Mouse (Mus musculus): ENCODE results near the gene Trio. TPM values are rescaled to one million over a fixed set of nuclear protein-coding genes. Genes with fewer than 3 reads are reported as not detected.
"Not testable (repeated sequence)": the region's sequence is repeated elsewhere in the genome, so short reads cannot be mapped to it uniquely, and the experiment has no call there.

Trio gene
- polyA plus RNA-seq, 1 experiment from 2014 or later = 8.8 TPM

GRCm38 (mm10) chr15:27840579-27840978 lies 185.1 kb downstream of the Trio start:
- no peak for DNase-seq (ENCODE audit: low spot score)
- H3K36me3 ChIP-seq (ENCODE audit: control insufficient read depth, insufficient read depth, low read length) = peaks cover 16% of the 10 kb centered on the region

GRCm38 (mm10) chr15:27840125-27840524 lies 185.5 kb downstream of the Trio start:
- ATAC-seq (ENCODE audit: low FRiP score, low TSS enrichment) = no peak
- 58% methylated on average over 6 of the region's 6 CpGs for WGBS
- Histone ChIP-seq H3K9ac (ENCODE audit: low read length) (no peak overlapping the region), H3K4me1 (replicated peaks; ENCODE audit: control insufficient read depth, insufficient read depth) (no peaks in the 10 kb centered on the region), H3K4me2 (replicated peaks; ENCODE audit: low read depth) (no peak overlapping the region), H3K9me3 (ENCODE audit: control insufficient read depth, low read length) (no peaks in the 10 kb centered on the region), H3K27ac (replicated peaks) (no peak overlapping the region), H3K36me3 (ENCODE audit: control insufficient read depth, insufficient read depth, low read length) (peaks cover 16% of the 10 kb centered on the region), H3K27me3 (ENCODE audit: control insufficient read depth, insufficient read depth, low read length) (no peaks in the 10 kb centered on the region), H3K4me3 (ENCODE audit: low read depth, low read length) (no peak overlapping the region)
- no peak for TF ChIP-seq CTCF (IDR thresholded peaks at IDR 0.05; ENCODE audit: low read depth)
- TF ChIP-seq EP300 (optimal IDR thresholded peaks at IDR 0.05) = no peak
- no peak for DNase-seq (ENCODE audit: low spot score)

More at GRCm38 (mm10) chr15:27840579-27840978, 185.1 kb downstream of the Trio start:
- Histone ChIP-seq H3K9ac (ENCODE audit: low read length) (no peak overlapping the region), H3K4me3 (ENCODE audit: low read depth, low read length) (no peak overlapping the region), H3K9me3 (ENCODE audit: control insufficient read depth, low read length) (no peaks in the 10 kb centered on the region), H3K4me1 (replicated peaks; ENCODE audit: control insufficient read depth, insufficient read depth) (no peaks in the 10 kb centered on the region), H3K27me3 (ENCODE audit: control insufficient read depth, insufficient read depth, low read length) (no peaks in the 10 kb centered on the region), H3K4me2 (replicated peaks; ENCODE audit: low read depth) (no peak overlapping the region), H3K27ac (replicated peaks) (no peak overlapping the region)
- 73% methylated on average over 8 of the region's 8 CpGs for WGBS
- TF ChIP-seq CTCF (IDR thresholded peaks at IDR 0.05; ENCODE audit: low read depth) (no peak), EP300 (optimal IDR thresholded peaks at IDR 0.05) (no peak)
- no peak for ATAC-seq (ENCODE audit: low FRiP score, low TSS enrichment)

- TF ChIP-seq EP300 (optimal IDR thresholded peaks at IDR 0.05) (no peak), CTCF (IDR thresholded peaks at IDR 0.05; ENCODE audit: low read depth) (no peak)
- H3K27ac ChIP-seq (replicated peaks) = no peak overlapping the region
- H3K4me2 ChIP-seq (replicated peaks; ENCODE audit: low read depth) = no peak overlapping the region
- no peaks in the 10 kb centered on the region for H3K4me1 ChIP-seq (replicated peaks; ENCODE audit: control insufficient read depth, insufficient read depth)
- no peaks in the 10 kb centered on the region for H3K9me3 ChIP-seq (ENCODE audit: control insufficient read depth, low read length)
- H3K27me3 ChIP-seq (ENCODE audit: control insufficient read depth, insufficient read depth, low read length) = no peaks in the 10 kb centered on the region
- peaks cover 17% of the 10 kb centered on the region for H3K36me3 ChIP-seq (ENCODE audit: control insufficient read depth, insufficient read depth, low read length)
- H3K4me3 ChIP-seq (ENCODE audit: low read depth, low read length) = no peak overlapping the region
- ATAC-seq (ENCODE audit: low FRiP score, low TSS enrichment) (no peak), DNase-seq (ENCODE audit: low spot score) (no peak)
- H3K9ac ChIP-seq (ENCODE audit: low read length) = no peak overlapping the region
- 90% methylated on average over 6 of the region's 6 CpGs for WGBS
Measured at GRCm38 (mm10) chr15:27831646-27832045, 194.0 kb downstream of the Trio start.

GRCm38 (mm10) chr15:27827871-27828270 lies 197.8 kb downstream of the Trio start:
- H3K9ac ChIP-seq (ENCODE audit: low read length); H3K4me2 ChIP-seq (replicated peaks; ENCODE audit: low read depth); H3K27ac ChIP-seq (replicated peaks); H3K4me1 ChIP-seq (replicated peaks; ENCODE audit: control insufficient read depth, insufficient read depth); H3K4me3 ChIP-seq (ENCODE audit: low read depth, low read length); ATAC-seq (ENCODE audit: low FRiP score, low TSS enrichment); DNase-seq (ENCODE audit: low spot score); H3K27me3 ChIP-seq (ENCODE audit: control insufficient read depth, insufficient read depth, low read length); H3K9me3 ChIP-seq (ENCODE audit: control insufficient read depth, low read length): not testable (repeated sequence)
- H3K36me3 ChIP-seq (ENCODE audit: control insufficient read depth, insufficient read depth, low read length) = peaks cover 27% of the 10 kb centered on the region
- WGBS = 79% methylated on average over 3 of the region's 3 CpGs

- DNase-seq (ENCODE audit: low spot score) = no peak
- H3K36me3 ChIP-seq (ENCODE audit: control insufficient read depth, insufficient read depth, low read length) = peaks cover 27% of the 10 kb centered on the region
- H3K27me3 ChIP-seq (ENCODE audit: control insufficient read depth, insufficient read depth, low read length) = no peaks in the 10 kb centered on the region
- no peaks in the 10 kb centered on the region for H3K9me3 ChIP-seq (ENCODE audit: control insufficient read depth, low read length)
- H3K4me1 ChIP-seq (replicated peaks; ENCODE audit: control insufficient read depth, insufficient read depth) = no peaks in the 10 kb centered on the region
- WGBS = 94% methylated on average over 4 of the region's 4 CpGs
- H3K27ac ChIP-seq (replicated peaks) = no peak overlapping the region
- TF ChIP-seq CTCF (IDR thresholded peaks at IDR 0.05; ENCODE audit: low read depth) (no peak), EP300 (optimal IDR thresholded peaks at IDR 0.05) (no peak)
- no peak overlapping the region for H3K9ac ChIP-seq (ENCODE audit: low read length)
- no peak overlapping the region for H3K4me3 ChIP-seq (ENCODE audit: low read depth, low read length)
- no peak for ATAC-seq (ENCODE audit: low FRiP score, low TSS enrichment)
- H3K4me2 ChIP-seq (replicated peaks; ENCODE audit: low read depth) = no peak overlapping the region
Measured at GRCm38 (mm10) chr15:27826886-27827285, 198.8 kb downstream of the Trio start.

GRCm38 (mm10) chr15:27826048-27826637 lies 199.5 kb downstream of the Trio start:
- no peak for ATAC-seq (ENCODE audit: low FRiP score, low TSS enrichment)
- TF ChIP-seq CTCF (IDR thresholded peaks at IDR 0.05; ENCODE audit: low read depth) (no peak), EP300 (optimal IDR thresholded peaks at IDR 0.05) (no peak)

More at GRCm38 (mm10) chr15:27826048-27826637, 199.5 kb downstream of the Trio start:
- Histone ChIP-seq H3K4me2 (replicated peaks; ENCODE audit: low read depth) (no peak overlapping the region), H3K4me1 (replicated peaks; ENCODE audit: control insufficient read depth, insufficient read depth) (no peaks in the 10 kb centered on the region), H3K9ac (ENCODE audit: low read length) (no peak overlapping the region), H3K36me3 (ENCODE audit: control insufficient read depth, insufficient read depth, low read length) (peaks cover 26% of the 10 kb centered on the region), H3K27me3 (ENCODE audit: control insufficient read depth, insufficient read depth, low read length) (no peaks in the 10 kb centered on the region), H3K9me3 (ENCODE audit: control insufficient read depth, low read length) (no peaks in the 10 kb centered on the region), H3K27ac (replicated peaks) (no peak overlapping the region), H3K4me3 (ENCODE audit: low read depth, low read length) (no peak overlapping the region)
- no peak for DNase-seq (ENCODE audit: low spot score)
- WGBS = 86% methylated on average over 4 of the region's 4 CpGs

All from stomach, postnatal 0 days (tissue).